ENCODE assay signal across 18 mouse cellular contexts in genomic region chr8:117958914-117959313, GRCm38 (mm10).
DNase-seq lines count a peak whose midpoint lies in the region; ATAC-seq and TF ChIP-seq lines count a peak whose summit lies in the region.
"Had no signal": no experiment of that assay in that cellular context is flagged by ENCODE, and none has a peak within 500 bp of the region (broad histone marks: within the 10 kb centered on the region; RNA-seq: fewer than 3 reads in every experiment).

No protein-coding gene starts in this region.

- no peaks in the 10 kb centered on the region for H3K27me3 ChIP-seq in intestine, postnatal 0 days (replicated peaks; ENCODE audit: control insufficient read depth, insufficient read depth, low read length)
- H3K27me3 ChIP-seq in intestine, embryonic 16.5 days (replicated peaks; ENCODE audit: control insufficient read depth, insufficient read depth, low read length): no peaks in the 10 kb centered on the region
- H3K27me3 ChIP-seq in midbrain, postnatal 0 days (ENCODE audit: insufficient read depth, low read length): no peaks in the 10 kb centered on the region
- no peaks in the 10 kb centered on the region for H3K27me3 ChIP-seq in midbrain, embryonic 15.5 days (replicated peaks)
- H3K27me3 ChIP-seq in MEL (ENCODE audit: control insufficient read depth in 1 of 2, insufficient read depth in 2 of 2, low read length in 2 of 2): no peaks in the 10 kb centered on the region
- H3K27me3 ChIP-seq: heart, embryonic 15.5 days; midbrain, embryonic 12.5 days had no signal

- no peak; the same call in 1 of the 2 replicates for TF ChIP-seq RAD21 in MEL (IDR thresholded peaks at IDR 0.05; ENCODE audit: low read depth, low read length)

- TF ChIP-seq EP300 in MEL (IDR thresholded peaks at IDR 0.05; ENCODE audit: low read depth in 1 of 2, low read length in 2 of 2): no peak

- no peak for TF ChIP-seq POLR2A in MEL (IDR thresholded peaks at IDR 0.05; ENCODE audit: control insufficient read depth in 1 of 2, insufficient read depth in 1 of 2, low read depth in 1 of 2, low read length in 2 of 2, poor library complexity in 1 of 2)
- TF ChIP-seq POLR2A in cortical plate, adult 2 months (IDR thresholded peaks at IDR 0.05; ENCODE audit: extremely low read depth, insufficient read depth, low read length): no peak

- ATAC-seq in intestine, postnatal 0 days: no peak
- no peak for ATAC-seq in intestine, embryonic 16.5 days
- ATAC-seq in midbrain, postnatal 0 days (ENCODE audit: low FRiP score): no peak
- no peak for ATAC-seq in midbrain, embryonic 15.5 days (replicated peaks)
- no peak for ATAC-seq in granulocyte monocyte progenitor cell, adult 5-6 weeks (replicated peaks; ENCODE audit: poor library complexity, severe bottlenecking)
- ATAC-seq: forebrain, embryonic 15.5 days had no signal

- no peak for DNase-seq in midbrain, postnatal 0 days (ENCODE audit: low spot score)
- peak; percentile 5 for DNase-seq in MEL (ENCODE audit: low read depth, low spot score)
- no peak for DNase-seq in kidney, adult 8-10 months
- DNase-seq: adrenal gland, postnatal 10 days; cerebellum, adult 8-10 months; cerebellum, postnatal 36 days; gastrocnemius, postnatal 25 days; kidney, adult 2 months; lung, postnatal 10 days had no signal

- no peak overlapping the region for H3K4me3 ChIP-seq in intestine, postnatal 0 days (ENCODE audit: low read depth, low read length)
- no peak overlapping the region for H3K4me3 ChIP-seq in intestine, embryonic 16.5 days (ENCODE audit: low read length)
- H3K4me3 ChIP-seq in midbrain, postnatal 0 days (ENCODE audit: low read depth, low read length): no peak overlapping the region
- H3K4me3 ChIP-seq in midbrain, embryonic 15.5 days: no peak overlapping the region
- no peak overlapping the region for H3K4me3 ChIP-seq in MEL (ENCODE audit: control insufficient read depth in 1 of 2, insufficient read depth in 1 of 2, low read depth in 2 of 2, low read length in 2 of 2)
- no peak overlapping the region for H3K4me3 ChIP-seq in cortical plate, adult 2 months (ENCODE audit: insufficient read depth, low read length)
- H3K4me3 ChIP-seq: forebrain, embryonic 15.5 days; heart, embryonic 15.5 days; hindbrain, embryonic 10.5 days; midbrain, embryonic 12.5 days had no signal

- H3K4me1 ChIP-seq in intestine, postnatal 0 days (replicated peaks; ENCODE audit: control insufficient read depth, insufficient read depth, low read length): no peaks in the 10 kb centered on the region
- no peaks in the 10 kb centered on the region for H3K4me1 ChIP-seq in intestine, embryonic 16.5 days (ENCODE audit: control insufficient read depth, insufficient read depth, low read length)
- H3K4me1 ChIP-seq in midbrain, postnatal 0 days (ENCODE audit: insufficient read depth, low read length): no peaks in the 10 kb centered on the region
- 0 out of 2 replicates have a peak, but pooled peaks cover 3% of the 10 kb centered on the region for H3K4me1 ChIP-seq in midbrain, embryonic 15.5 days
- H3K4me1 ChIP-seq in MEL (ENCODE audit: control insufficient read depth in 1 of 2, insufficient read depth in 2 of 2, low read length in 2 of 2): no peaks in the 10 kb centered on the region
- H3K4me1 ChIP-seq in cortical plate, adult 2 months (ENCODE audit: control insufficient read depth, insufficient read depth, low read length): no peaks in the 10 kb centered on the region
- H3K4me1 ChIP-seq: heart, embryonic 15.5 days; midbrain, embryonic 12.5 days had no signal

- WGBS in intestine, postnatal 0 days: 48% methylated on average over 3 of the region's 3 CpGs
- WGBS in intestine, embryonic 16.5 days: 52% methylated on average over 3 of the region's 3 CpGs
- WGBS in midbrain, postnatal 0 days: 38% methylated on average over 3 of the region's 3 CpGs
- WGBS in midbrain, embryonic 15.5 days: 50% methylated on average over 3 of the region's 3 CpGs

- no peaks in the 10 kb centered on the region for H3K9me3 ChIP-seq in intestine, postnatal 0 days (ENCODE audit: control insufficient read depth)
- no peaks in the 10 kb centered on the region for H3K9me3 ChIP-seq in intestine, embryonic 16.5 days (ENCODE audit: control insufficient read depth, low read length)
- no peaks in the 10 kb centered on the region for H3K9me3 ChIP-seq in midbrain, postnatal 0 days (ENCODE audit: low read length)
- no peaks in the 10 kb centered on the region for H3K9me3 ChIP-seq in midbrain, embryonic 15.5 days
- no peaks in the 10 kb centered on the region for H3K9me3 ChIP-seq in MEL (replicated peaks; ENCODE audit: insufficient read depth, low read length)
- H3K9me3 ChIP-seq: forebrain, embryonic 15.5 days; heart, embryonic 15.5 days; hindbrain, embryonic 10.5 days; midbrain, embryonic 12.5 days had no signal

- no peaks in the 10 kb centered on the region for H3K36me3 ChIP-seq in intestine, postnatal 0 days (ENCODE audit: control insufficient read depth, insufficient read depth)
- no peaks in the 10 kb centered on the region for H3K36me3 ChIP-seq in intestine, embryonic 16.5 days (ENCODE audit: control insufficient read depth, insufficient read depth, low read length)
- no peaks in the 10 kb centered on the region for H3K36me3 ChIP-seq in midbrain, postnatal 0 days (ENCODE audit: insufficient read depth, low read length)
- H3K36me3 ChIP-seq in midbrain, embryonic 15.5 days (replicated peaks): no peaks in the 10 kb centered on the region
- no peaks in the 10 kb centered on the region for H3K36me3 ChIP-seq in MEL (ENCODE audit: control insufficient read depth in 1 of 2, insufficient read depth in 2 of 2, low read length in 2 of 2)
- H3K36me3 ChIP-seq: forebrain, embryonic 15.5 days; heart, embryonic 15.5 days; hindbrain, embryonic 10.5 days; midbrain, embryonic 12.5 days had no signal

- H3K27ac ChIP-seq in intestine, postnatal 0 days (ENCODE audit: low read depth, low read length): no peak overlapping the region
- no peak overlapping the region for H3K27ac ChIP-seq in intestine, embryonic 16.5 days (ENCODE audit: low read length)
- H3K27ac ChIP-seq in midbrain, postnatal 0 days (ENCODE audit: low read depth, low read length): no peak overlapping the region
- no peak overlapping the region for H3K27ac ChIP-seq in midbrain, embryonic 15.5 days
- H3K27ac ChIP-seq in MEL (ENCODE audit: control insufficient read depth, low read depth, low read length): no peak overlapping the region
- H3K27ac ChIP-seq in cortical plate, adult 2 months (ENCODE audit: insufficient read depth, low read length): no peak overlapping the region
- H3K27ac ChIP-seq: forebrain, embryonic 15.5 days; heart, embryonic 15.5 days; hindbrain, embryonic 10.5 days; midbrain, embryonic 12.5 days had no signal

- TF ChIP-seq CTCF in intestine, postnatal 0 days (IDR thresholded peaks at IDR 0.05; ENCODE audit: low read depth): peak; percentile 43
- TF ChIP-seq CTCF in midbrain, postnatal 0 days (IDR thresholded peaks at IDR 0.05): peak; percentile 57
- TF ChIP-seq CTCF in MEL (IDR thresholded peaks at IDR 0.05 in 2 of 3, conservative IDR thresholded peaks at IDR 0.05 in 1 of 3; ENCODE audit: control insufficient read depth in 1 of 3, insufficient read depth in 1 of 3, low read depth in 2 of 3, low read length in 3 of 3, poor library complexity in 1 of 3, severe bottlenecking in 1 of 3): peak in 2 of 3 experiments; percentile 2 to 9; a peak in 1 of 6 replicates
- 0 out of 2 replicates have a peak, but pooled peaks have one; percentile 11 for TF ChIP-seq CTCF in cortical plate, adult 2 months (IDR thresholded peaks at IDR 0.05; ENCODE audit: extremely low read depth, insufficient read depth, low read length)

- H3K79me2 ChIP-seq in MEL (ENCODE audit: control insufficient read depth, insufficient read depth, low read length, poor library complexity): no peaks in the 10 kb centered on the region

- H3K9ac ChIP-seq in intestine, postnatal 0 days (ENCODE audit: low read depth, low read length): no peak overlapping the region
- no peak overlapping the region for H3K9ac ChIP-seq in intestine, embryonic 16.5 days (ENCODE audit: low read depth, low read length)
- no peak overlapping the region for H3K9ac ChIP-seq in midbrain, postnatal 0 days (replicated peaks; ENCODE audit: low read length, poor library complexity, severe bottlenecking)
- H3K9ac ChIP-seq in midbrain, embryonic 15.5 days: no peak overlapping the region
- no peak overlapping the region for H3K9ac ChIP-seq in MEL (ENCODE audit: control insufficient read depth, low read depth, low read length, poor library complexity, severe bottlenecking)
- H3K9ac ChIP-seq: forebrain, embryonic 15.5 days; heart, embryonic 15.5 days; midbrain, embryonic 12.5 days had no signal

- no peak overlapping the region for H3K4me2 ChIP-seq in intestine, postnatal 0 days (replicated peaks; ENCODE audit: low read depth)
- no peak overlapping the region for H3K4me2 ChIP-seq in intestine, embryonic 16.5 days (ENCODE audit: low read depth, low read length)
- H3K4me2 ChIP-seq in midbrain, postnatal 0 days (ENCODE audit: low read depth, low read length, poor library complexity, severe bottlenecking): no peak overlapping the region
- H3K4me2 ChIP-seq in midbrain, embryonic 15.5 days: no peak overlapping the region
- H3K4me2 ChIP-seq: heart, embryonic 15.5 days; midbrain, embryonic 12.5 days had no signal

TF ChIP-seq in MEL, 35 proteins besides CTCF, POLR2A, EP300 and RAD21:
- TF ChIP-seq ZMIZ1 (IDR thresholded peaks at IDR 0.05; ENCODE audit: low read depth, low read length): no peak
- TF ChIP-seq NRF1 (IDR thresholded peaks at IDR 0.05; ENCODE audit: insufficient read depth, low read depth, low read length, poor library complexity, severe bottlenecking): no peak
- TF ChIP-seq GATA1 (IDR thresholded peaks at IDR 0.05; ENCODE audit: low read depth, low read length): no peak
TF ChIP-seq in MEL: peak in this region for 0.

Comparison
In these comparisons a context has a peak if more than half of its experiments do, and no peak if none do; other contexts are left out.
1. CTCF ChIP-seq: peak in every context shown above with its lines; median percentile 57 in midbrain, postnatal 0 days; 43 in intestine, postnatal 0 days; 11 in cortical plate, adult 2 months; 6 in MEL.